ENCODE assay signal across 26 mouse cellular contexts in genomic region chr2:116709608-116710007, GRCm38 (mm10).
DNase-seq lines count a peak whose midpoint lies in the region; ATAC-seq lines count a peak whose summit lies in the region.
"Had no signal": no experiment of that assay in that cellular context is flagged by ENCODE, and none has a peak within 500 bp of the region (broad histone marks: within the 10 kb centered on the region; RNA-seq: fewer than 3 reads in every experiment).

No protein-coding gene starts in this region.

- H3K9me3 ChIP-seq in kidney, embryonic 14.5 days (ENCODE audit: control insufficient read depth, low read length), result no peaks in the 10 kb centered on the region
- H3K9me3 ChIP-seq: embryonic facial prominence, embryonic 15.5 days; forebrain, embryonic 13.5 days; G1E; hindbrain, embryonic 12.5 days; intestine, embryonic 15.5 days; limb, embryonic 12.5 days; lung, embryonic 15.5 days; midbrain, embryonic 12.5 days; neural tube, embryonic 13.5 days had no signal

- H3K36me3 ChIP-seq in kidney, embryonic 14.5 days (ENCODE audit: control insufficient read depth, insufficient read depth, low read length), result no peaks in the 10 kb centered on the region
- H3K36me3 ChIP-seq: embryonic facial prominence, embryonic 15.5 days; G1E; hindbrain, embryonic 12.5 days; intestine, embryonic 15.5 days; limb, embryonic 12.5 days; lung, embryonic 15.5 days; midbrain, embryonic 12.5 days; neural tube, embryonic 13.5 days had no signal

- DNase-seq in adrenal gland, adult 2 months, result peak; percentile 5
- no peak for DNase-seq in adrenal gland, adult 18-20 months (ENCODE audit: low spot score in 2 of 2)
- DNase-seq in kidney, adult 18-20 months, result peak; percentile 6
- peak; percentile 61 for DNase-seq in kidney, adult 9 months
- DNase-seq in kidney, postnatal 36 days, result peak; percentile 32 to 69
- DNase-seq in frontal cortex, adult 2 months (ENCODE audit: extremely low spot score in 1 of 2, low spot score in 1 of 2), result no peak
- DNase-seq: cerebellum, adult 18-20 months; cerebellum, postnatal 10 days; gastrocnemius, postnatal 14 days; heart, postnatal 36 days; lung, postnatal 36 days; right cerebral cortex, postnatal 14 days; thymus, postnatal 4 days had no signal

- no peak overlapping the region for H3K4me3 ChIP-seq in kidney, embryonic 14.5 days (ENCODE audit: low read length)
- H3K4me3 ChIP-seq: embryonic facial prominence, embryonic 15.5 days; forebrain, embryonic 13.5 days; hindbrain, embryonic 12.5 days; intestine, embryonic 15.5 days; left cerebral cortex, adult 2 months; limb, embryonic 12.5 days; lung, embryonic 15.5 days; midbrain, embryonic 12.5 days; neural tube, embryonic 13.5 days had no signal

- H3K27me3 ChIP-seq in kidney, embryonic 14.5 days (ENCODE audit: control insufficient read depth, insufficient read depth, low read length), result no peaks in the 10 kb centered on the region
- H3K27me3 ChIP-seq: embryonic facial prominence, embryonic 15.5 days; forebrain, embryonic 13.5 days; hindbrain, embryonic 12.5 days; intestine, embryonic 15.5 days; limb, embryonic 12.5 days; lung, embryonic 15.5 days; midbrain, embryonic 12.5 days; neural tube, embryonic 13.5 days had no signal

- no peak for ATAC-seq in kidney, embryonic 14.5 days (ENCODE audit: low FRiP score, low TSS enrichment)
- ATAC-seq: forebrain, embryonic 13.5 days; hindbrain, postnatal 0 days; intestine, embryonic 15.5 days had no signal

- H3K27ac ChIP-seq in kidney, embryonic 14.5 days (ENCODE audit: low read depth, low read length), result no peak overlapping the region
- H3K27ac ChIP-seq: embryonic facial prominence, embryonic 15.5 days; forebrain, embryonic 13.5 days; hindbrain, embryonic 12.5 days; hindbrain, postnatal 0 days; intestine, embryonic 15.5 days; left cerebral cortex, adult 2 months; limb, embryonic 12.5 days; lung, embryonic 15.5 days; midbrain, embryonic 12.5 days; neural tube, embryonic 13.5 days had no signal

- 69% methylated on average over 4 of the region's 4 CpGs for WGBS in kidney, embryonic 14.5 days

- no peaks in the 10 kb centered on the region for H3K4me1 ChIP-seq in kidney, embryonic 14.5 days (ENCODE audit: control insufficient read depth, insufficient read depth, low read length)
- H3K4me1 ChIP-seq: embryonic facial prominence, embryonic 15.5 days; forebrain, embryonic 13.5 days; hindbrain, embryonic 12.5 days; intestine, embryonic 15.5 days; limb, embryonic 12.5 days; lung, embryonic 15.5 days; midbrain, embryonic 12.5 days; neural tube, embryonic 13.5 days had no signal

- H3K9ac ChIP-seq in kidney, embryonic 14.5 days (ENCODE audit: low read depth, low read length), result no peak overlapping the region
- H3K9ac ChIP-seq: embryonic facial prominence, embryonic 15.5 days; forebrain, embryonic 13.5 days; hindbrain, embryonic 12.5 days; intestine, embryonic 15.5 days; limb, embryonic 12.5 days; lung, embryonic 15.5 days; midbrain, embryonic 12.5 days; neural tube, embryonic 13.5 days had no signal

- no peak overlapping the region for H3K4me2 ChIP-seq in kidney, embryonic 14.5 days (replicated peaks; ENCODE audit: low read depth, low read length)
- H3K4me2 ChIP-seq: embryonic facial prominence, embryonic 15.5 days; forebrain, embryonic 13.5 days; heart, embryonic 11.5 days; hindbrain, embryonic 12.5 days; intestine, embryonic 15.5 days; limb, embryonic 12.5 days; lung, embryonic 15.5 days; midbrain, embryonic 12.5 days; neural tube, embryonic 13.5 days had no signal

Comparison
In these comparisons a context has a peak if more than half of its experiments do, and no peak if none do; other contexts are left out.
1. DNase-seq: peak in adrenal gland, adult 2 months (single experiment), kidney, adult 18-20 months (single experiment), kidney, adult 9 months (single experiment) and kidney, postnatal 36 days (2 of 2); none in adrenal gland, adult 18-20 months (0 of 2) and frontal cortex, adult 2 months (0 of 2).